Mouse (Mus musculus): Measurements from ENCODE around the gene Cxcl1.
"Not testable (repeated sequence)": the region's sequence is repeated elsewhere in the genome, so short reads cannot be mapped to it uniquely, and the experiment has no call there.

Gene Cxcl1

DNA sequence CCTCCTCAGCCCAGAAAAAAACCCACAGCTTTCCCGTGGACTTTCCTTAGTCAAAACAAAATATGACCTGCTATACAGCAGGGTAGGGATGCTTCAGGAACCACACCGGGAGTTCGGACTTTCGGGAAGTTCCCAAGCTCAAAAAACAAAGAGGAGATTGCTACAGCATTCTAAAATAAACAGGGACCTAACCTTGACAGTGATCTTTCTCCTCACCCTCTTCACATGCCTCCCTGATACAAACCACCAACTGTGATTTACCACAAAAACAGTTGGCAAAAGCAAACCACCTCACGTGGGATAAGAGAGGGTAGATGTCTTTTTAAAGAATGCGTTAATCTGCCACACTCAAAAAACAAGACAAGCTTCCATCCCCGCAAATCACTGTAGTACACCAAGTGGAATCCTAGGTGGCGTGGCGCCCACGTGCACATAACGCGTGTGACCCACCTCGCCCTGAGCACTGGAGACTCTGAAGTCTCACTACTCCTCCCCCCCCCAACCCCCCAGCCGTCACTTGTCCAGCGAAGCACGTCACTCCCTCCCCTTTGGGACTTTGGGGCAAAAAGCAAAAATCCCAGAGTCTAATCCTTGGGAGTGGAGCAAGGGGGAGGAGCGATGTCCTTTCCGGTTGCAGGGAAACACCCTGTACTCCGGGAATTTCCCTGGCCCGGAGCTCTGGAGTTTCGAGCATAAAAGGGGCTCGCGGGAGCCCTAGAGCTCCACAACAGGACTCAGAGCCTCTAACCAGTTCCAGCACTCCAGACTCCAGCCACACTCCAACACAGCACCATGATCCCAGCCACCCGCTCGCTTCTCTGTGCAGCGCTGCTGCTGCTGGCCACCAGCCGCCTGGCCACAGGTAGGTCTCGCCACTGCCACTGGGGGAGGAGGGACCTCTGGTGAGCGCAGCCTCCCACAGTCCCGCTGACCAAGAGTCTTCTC, at the start of gene Cxcl1:
Cxcl1 (plus strand) TSS at position 723 of the 945 bp plus-strand sequence.
- DNase-seq (ENCODE audit: low spot score): no peak

DNA sequence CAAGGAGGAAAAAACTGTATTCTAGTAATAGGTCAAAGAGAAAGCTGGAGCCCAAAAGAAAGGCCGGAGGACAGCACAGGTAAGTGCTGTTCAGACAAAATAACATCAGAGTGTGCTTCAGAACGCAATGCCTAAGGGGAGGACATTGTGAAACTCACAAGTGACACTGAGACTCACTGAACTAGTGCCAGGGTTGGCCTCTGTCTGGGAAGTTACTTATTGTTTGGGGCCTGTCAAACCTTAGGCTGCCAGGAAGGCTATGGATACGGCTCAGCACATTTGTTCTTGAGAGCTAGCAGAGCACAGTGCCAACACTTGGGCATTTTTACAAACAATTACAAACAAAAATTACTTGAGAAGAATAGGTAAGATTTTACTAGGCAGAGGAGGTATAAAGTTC, 47.1 kb upstream of the Cxcl1 start:
- DNase-seq (ENCODE audit: low spot score): no peak

DNA sequence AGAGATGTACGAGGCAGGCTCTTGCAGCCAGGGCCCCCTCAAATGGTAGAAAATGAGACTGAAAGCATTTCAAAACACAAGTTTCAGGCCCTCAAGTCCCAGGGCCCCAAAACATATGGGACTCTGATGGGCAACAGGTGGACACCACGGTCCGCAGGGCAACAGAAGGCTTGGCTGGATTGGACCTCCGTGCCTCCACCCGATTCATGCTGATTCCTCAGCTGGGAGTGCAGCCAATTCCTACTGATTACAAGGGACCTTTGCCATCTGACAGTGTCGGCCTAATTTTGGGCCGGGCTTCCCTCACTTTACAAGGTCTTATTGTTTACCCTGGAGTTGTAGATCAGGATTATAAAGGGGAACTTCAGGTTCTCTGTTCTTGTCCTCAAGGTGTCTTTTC, 40.9 kb upstream of the Cxcl1 start:
- DNase-seq (ENCODE audit: low spot score): not testable (repeated sequence)

DNA sequence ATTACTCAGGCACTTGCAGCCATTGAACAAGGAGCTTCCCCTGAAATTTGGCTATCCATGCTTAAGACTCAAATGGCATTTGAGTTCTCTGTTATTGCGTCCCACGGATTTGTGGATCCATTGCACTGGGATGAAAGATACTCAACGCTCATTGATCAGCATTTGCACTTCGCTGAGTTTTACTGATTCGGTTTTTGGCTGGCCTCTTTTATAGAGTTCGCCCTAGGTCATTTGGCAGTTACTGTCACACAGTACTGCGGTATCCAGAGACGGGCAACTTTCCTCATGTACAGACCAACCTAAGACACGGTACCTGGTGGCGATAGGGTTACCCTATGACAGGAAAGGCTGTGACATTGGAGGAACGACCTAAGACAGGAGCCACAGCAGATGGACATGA, 39.6 kb upstream of the Cxcl1 start:
- not testable (repeated sequence) for DNase-seq (ENCODE audit: low spot score)

DNA sequence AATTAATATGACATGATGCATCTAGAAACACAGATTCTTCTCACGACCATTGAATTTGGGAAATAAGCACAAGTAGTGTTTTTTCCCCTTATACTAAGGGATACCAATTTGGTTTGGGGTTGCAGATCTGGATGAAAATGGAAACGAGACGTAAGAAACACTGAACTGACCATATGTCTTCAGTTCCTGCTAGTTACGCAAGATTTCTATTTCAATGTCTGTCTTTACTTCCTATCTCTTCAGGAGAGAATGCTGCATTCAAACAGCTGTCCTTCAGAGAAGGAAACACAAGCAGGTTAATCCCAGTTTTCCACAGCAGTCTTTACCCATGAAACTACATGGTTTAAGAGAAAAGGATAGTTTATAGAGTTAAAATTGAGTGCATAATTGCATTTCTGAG, 37.8 kb upstream of the Cxcl1 start:
- DNase-seq (ENCODE audit: low spot score): no peak

DNA sequence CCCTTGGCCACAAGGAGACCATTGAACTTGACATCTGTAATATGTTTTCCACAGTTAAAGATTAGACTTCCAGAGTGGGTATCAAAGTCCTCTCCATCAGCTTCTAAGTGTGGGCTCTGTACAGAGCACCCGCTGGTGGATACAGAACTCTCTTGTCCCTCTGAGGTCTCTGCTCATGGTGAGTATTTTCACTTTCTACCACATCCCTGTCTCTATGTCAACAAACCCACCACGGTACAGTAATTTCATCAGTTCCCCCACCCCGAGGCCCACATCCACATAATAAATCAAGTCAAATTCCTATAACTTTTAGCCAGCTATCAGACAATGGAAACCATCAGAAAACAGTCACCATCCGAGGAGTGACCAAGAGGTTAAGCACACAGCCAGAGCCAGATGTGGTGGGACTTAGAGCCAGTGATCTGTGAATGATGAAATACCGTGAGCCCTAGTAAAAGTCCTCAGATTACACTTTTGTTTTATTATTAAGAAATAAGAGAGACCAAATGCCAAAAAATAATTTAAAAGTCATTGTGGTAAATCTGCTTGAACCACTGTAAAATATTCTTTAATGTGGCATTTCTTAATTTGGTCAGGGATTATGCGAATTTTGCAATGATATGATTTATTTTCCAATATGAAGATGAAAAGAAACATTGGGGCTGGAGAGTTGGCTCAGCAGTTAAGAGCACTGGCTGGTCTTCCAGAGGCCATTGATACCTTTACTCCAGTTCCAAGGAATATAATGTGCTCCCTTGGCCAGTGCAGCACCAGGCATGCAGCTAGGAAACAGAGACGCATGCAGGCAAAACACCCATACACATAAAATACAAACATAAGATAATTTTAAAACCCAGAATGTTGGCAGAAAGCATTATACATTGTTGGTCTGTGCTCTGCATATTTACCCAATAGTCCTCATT, 35.5 kb upstream of the Cxcl1 start:
- DNase-seq (ENCODE audit: low spot score): no peak

DNA sequence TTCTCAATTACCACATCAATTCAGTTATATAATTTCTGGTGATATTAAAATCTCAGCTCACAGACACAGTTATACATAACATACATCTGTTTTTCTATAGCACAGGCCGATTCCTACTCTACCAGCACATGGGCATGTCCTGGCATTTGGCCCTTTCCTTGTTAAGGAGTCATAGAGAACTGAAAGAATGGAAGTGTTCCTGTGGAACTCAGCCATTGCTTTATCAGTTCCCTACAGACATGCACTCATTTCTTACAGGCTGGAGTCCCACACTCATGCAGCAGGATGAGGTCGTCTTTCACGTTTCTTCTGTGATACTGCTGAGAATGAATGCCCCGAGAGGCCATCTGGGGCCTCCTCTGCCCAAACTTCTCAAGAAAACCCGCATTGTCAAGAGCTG, 33.6 kb upstream of the Cxcl1 start:
- DNase-seq (ENCODE audit: low spot score): no peak

DNA sequence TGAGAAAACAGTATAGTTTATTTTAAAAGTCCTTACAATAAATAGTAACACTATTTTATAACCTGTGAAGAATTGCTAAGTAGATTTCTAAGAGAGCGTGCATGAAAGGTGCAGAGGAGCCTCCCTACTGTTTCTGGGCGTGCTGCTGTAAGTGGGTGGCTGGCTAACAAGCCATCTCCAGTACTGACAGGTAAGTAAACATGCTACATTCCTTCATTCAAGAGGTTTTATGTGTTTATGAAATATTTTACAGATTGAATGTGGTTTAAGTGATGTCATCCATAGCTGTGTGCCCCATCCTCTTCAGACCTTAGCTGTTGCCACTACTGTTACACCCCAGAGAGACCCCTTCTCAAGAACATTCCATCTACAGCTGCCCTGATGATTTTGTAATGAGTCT, 32.6 kb upstream of the Cxcl1 start:
- DNase-seq (ENCODE audit: low spot score): no peak

DNA sequence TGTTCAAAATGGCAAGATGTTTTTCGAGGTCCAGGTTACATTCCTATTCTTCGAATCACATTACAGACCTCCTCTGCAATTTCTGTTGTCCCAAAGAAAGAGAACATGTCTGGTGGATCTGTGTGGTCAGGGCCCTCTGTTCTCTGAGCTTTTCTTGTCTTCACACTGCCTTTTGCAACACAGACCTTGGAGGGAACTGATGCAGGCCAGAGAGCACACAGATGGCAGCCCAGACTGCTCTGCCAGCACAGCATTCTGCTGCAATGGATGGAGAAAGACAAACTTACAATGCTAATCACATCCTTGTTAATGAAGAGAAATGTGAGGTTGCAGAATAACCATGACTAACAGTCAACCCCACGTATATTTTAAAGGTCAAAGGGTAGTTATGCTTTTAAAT, 32.0 kb upstream of the Cxcl1 start:
- no peak for DNase-seq (ENCODE audit: low spot score)

DNA sequence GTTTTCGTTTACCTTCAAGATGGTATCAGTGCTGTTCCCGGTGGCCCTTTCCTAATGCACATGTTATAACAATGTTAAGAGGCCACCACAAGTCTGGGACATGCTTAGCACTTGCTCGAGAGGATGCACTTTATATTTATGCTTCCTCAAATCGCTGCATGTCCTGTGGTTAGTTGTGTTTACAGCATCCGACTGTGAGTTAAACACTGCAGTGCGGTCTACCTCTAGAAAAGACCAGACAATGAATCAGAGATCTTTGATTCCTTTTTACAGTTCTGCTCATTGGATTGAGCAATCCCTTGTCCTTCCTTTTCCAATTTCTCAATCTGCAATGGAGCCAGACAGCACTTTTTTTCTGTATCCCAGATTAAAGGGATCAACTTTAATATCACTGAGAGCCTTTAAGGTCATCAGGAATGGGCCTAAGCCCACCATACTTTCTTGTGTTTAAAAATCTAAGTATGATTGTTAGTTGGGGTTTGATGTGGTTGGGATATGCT, 29.1 kb upstream of the Cxcl1 start:
- DNase-seq (ENCODE audit: low spot score): no peak

DNA sequence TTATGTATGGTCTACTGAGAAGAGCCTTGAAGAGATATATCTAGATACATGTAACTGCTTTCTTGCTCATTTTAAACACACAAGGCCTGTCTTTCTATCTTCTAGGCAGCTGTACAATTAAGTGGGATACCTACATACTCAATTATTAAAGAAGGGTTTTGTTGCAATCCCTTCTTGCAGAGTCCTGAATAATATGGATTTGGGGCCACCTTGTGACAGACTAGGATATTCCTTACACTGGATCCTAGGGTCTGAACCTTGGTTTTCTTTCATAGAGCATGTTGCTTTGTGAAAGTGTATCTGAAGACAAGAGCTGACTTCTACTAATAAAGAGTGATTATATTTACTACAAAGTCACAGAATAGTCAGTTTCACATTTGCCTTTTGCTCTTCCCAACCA, 24.3 kb upstream of the Cxcl1 start:
- DNase-seq (ENCODE audit: low spot score): no peak

DNA sequence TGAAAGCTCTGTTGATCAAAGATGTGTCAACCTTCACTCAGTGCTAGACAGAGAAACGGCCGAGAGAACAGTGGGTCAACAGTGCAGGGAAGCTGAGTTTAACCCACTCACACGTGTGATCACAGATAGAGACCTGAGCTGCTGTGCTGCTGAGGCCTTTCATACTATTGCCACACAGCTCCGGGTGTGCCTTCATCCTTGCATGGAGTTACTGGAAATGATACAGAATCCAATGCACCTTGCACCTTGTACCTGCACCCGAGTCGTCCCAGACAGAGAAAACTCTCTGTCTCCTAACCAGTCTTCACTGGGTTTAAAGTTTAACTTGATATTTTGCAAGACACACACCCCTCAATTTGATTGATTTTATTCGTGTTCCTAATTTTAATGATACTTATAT, 18.7 kb upstream of the Cxcl1 start:
- DNase-seq (ENCODE audit: low spot score): no peak

DNA sequence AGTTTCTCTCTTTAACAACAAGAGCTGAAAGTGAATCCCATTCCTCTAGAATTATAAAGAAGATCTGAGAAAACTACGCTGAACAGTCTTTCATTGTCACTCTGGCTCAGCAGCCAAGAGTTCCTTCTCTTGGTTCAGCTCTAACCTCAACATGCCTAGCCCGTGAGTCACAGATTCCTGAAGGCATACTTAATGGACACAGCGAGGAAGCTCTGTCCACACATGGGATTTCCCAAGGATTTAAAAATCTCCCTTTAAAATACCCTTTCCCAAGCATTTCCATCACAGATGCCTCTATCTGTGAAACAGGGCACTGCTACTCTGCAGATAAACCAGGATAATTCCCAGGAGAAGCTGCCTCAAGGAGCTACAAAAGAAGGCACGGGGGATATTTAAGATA, 15.0 kb upstream of the Cxcl1 start:
- no peak for DNase-seq (ENCODE audit: low spot score)

DNA sequence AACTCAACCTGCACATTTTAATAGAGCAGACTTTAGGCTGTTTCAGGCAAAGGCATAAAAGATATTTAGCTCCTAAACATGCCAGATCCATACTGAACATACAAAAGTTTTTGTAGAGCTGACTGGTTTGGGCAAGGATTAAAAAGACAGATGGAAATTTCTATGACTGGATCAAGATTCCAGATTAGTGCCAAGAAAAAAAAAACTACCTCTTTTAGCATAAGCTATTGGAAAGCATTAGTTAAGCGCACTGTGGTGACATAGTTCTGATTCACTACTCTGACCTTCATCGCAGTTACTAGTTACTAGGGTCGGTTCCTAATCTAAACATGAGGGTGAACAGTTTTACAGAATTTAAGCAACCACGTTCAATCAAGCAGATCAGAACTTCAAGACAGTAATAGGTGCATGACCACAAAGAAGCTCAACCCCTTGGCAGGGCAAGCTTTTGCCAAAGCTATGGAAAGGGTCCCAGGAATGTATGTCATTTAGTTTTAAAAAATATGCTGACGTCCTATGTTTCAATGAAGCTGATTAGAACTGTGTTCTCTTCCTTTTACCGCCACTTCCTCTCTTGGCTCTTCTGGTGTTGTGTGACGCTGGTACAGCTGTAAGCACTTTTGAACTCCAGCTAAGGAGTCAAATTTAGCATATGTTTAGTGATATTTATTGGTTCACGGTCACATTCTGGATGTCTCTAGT, 14.4 kb upstream of the Cxcl1 start:
- DNase-seq (ENCODE audit: low spot score): no peak

DNA sequence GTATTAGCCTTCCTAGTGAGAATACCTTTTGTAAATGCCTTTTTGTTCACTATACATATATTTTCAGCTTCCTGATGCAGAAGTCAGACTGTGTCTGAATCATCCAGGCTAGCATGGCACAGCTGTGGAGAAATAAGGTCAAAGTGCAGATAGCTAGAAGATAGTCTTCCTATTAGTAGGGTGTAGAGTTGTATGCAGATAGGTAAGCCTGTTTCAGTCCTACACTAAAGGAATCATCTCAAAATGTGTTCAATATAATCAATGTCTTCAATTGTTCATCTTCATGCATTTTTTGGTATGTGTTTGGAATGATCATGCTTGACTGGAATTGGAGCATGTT, 13.9 kb upstream of the Cxcl1 start:
- DNase-seq (ENCODE audit: low spot score): no peak

DNA sequence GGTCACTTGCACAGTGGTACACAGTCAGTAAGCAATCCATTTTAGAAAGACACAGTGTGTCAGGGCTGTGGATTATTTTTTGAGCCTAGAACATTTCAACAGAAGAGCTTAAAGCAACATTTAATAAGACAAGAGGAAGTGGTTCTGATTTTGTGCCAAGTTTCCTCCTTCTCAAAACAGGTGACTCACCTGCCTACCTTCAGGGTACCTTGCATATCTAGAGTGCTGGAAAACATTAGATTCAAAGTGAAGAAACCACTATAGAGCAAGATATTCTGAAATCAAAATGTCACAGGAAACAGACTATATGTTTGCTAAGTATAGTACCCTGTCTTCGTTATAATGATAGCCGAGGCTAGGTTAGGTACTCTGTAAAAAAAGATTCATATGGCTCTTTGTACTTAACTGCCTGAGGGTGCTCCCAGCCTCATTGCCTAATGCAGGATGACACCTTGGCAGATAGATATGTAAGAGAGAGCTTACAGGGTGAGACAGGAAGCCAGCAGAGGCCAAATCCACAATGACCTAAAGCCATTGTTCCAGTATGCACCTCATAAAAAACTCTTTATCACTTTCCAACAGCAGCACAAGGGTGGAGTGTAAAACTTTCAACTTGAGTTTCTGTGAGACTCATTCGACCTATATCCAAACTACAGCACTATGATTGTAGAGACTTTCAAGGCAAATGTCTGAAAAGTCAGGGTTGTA, 11.6 kb upstream of the Cxcl1 start:
- DNase-seq (ENCODE audit: low spot score): no peak

DNA sequence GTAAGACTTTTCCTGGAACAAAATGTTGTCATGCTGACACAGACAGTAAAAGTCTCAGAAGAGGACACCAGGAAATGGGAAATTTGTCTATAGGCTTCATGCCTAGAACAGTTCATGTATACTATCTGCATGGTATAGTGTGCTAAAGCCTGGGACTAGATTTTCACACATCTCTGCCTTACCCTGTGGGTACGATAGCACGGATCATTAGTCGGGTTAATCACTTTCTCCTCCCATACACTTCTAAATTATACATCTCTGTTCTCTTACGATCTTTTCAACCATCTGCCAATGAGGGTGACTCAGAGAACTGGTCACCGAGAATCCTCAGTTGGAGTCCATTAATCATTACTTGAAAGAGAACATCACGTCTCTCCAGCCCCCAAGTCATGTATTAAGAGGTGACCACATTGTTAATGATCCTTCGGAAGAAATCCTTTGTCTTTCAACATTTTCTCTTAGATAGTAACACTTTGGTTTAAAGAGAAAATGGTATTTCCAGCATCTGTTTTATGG, 10.6 kb upstream of the Cxcl1 start:
- DNase-seq (ENCODE audit: low spot score): no peak

DNA sequence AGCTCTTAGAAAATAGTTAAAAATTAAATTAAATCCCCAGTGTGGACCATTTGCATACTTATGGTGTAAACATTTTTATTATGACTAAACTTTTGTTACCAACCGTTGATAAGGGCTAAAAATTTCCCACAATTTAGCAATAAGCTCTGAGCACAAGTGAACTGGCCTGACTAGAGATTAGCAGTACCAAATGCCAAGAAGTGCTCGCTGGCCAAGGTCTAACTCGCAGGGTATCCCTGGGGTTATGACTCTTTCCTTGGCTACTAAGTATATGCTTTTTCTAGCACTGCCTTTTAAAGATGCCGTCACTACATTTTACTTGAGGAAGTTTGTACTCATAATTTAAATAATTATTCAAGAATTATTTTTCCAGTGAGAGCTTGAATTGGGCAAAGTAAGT, 10.0 kb upstream of the Cxcl1 start:
- no peak for DNase-seq (ENCODE audit: low spot score)

DNA sequence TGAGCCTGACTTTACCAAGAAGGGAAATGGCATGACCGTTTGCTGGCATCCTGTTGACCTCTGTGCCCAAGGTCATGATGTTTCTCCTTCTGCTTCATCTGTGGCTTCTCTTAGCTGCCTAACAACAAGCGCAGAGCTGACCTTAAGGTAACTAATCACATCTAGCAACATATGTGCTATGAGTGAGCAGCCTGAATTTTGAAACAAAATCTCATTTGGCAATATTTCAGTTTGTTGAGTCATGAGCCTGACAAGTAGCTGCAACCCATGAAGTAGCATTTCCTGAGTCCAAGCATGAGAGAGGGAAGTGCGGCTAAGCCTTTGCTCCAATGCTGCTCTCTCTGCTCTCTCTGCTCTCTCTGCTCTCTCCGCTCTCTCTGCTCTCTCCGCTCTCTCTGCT, 9.4 kb upstream of the Cxcl1 start:
- no peak for DNase-seq (ENCODE audit: low spot score)

DNA sequence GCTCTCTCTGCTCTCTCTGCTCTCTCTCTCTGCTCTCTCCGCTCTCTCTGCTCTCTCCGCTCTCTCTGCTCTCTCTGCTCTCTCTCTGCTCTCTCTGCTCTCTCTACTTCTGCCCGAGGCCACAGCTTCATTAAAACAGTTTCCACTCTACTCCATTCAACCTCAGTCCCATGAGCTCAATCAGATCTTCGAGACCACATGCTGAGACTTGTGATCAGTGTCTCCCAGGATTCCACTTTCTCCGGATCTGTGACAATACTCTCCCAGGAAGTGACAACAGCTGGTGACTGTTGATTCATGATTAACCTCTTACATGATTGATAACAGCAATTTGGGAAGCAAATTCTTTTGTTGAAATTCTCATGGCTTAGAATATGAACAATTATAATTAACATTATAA, 8.9 kb upstream of the Cxcl1 start:
- no peak for DNase-seq (ENCODE audit: low spot score)

DNA sequence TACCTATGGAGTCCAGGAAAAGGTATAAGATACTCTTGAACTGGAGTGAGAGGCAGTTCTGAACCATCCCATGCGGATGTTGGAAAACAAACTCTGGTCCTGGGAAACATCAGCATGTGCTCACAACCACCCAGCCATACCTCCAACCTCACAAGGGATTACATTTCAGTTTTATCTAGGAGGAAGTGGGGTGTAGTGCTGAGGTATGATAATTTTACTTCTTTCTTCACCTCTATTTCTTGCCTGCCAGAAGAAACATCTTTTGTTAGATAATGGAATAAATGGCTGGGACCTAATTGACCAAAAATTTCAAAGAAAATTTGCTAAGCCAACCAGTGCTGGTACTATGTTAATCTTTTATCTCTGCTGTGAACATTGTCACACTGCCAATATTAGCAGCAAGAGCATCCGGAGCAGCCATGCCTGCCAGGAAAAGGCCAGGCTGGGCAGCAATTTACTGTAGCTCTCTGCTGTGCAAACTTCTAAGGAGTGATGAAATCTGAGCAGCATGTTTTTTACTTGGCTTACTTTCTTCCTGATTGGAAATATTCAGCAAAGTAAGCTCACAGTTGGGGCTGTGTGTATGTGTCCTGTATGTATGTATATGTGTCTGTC, 6.3 kb upstream of the Cxcl1 start:
- no peak for DNase-seq (ENCODE audit: low spot score)

Data from urinary bladder, postnatal 10 days (tissue).